Mouse (Mus musculus) B cell, adult 2 months (primary cell): ENCODE measurements around the gene Gm20824.
"Not testable (repeated sequence)": the region's sequence is repeated elsewhere in the genome, so short reads cannot be mapped to it uniquely, and the experiment has no call there.

Source experiments
- DNase-seq, 2 experiments: peaks; one replicate each; pipeline ENCODE4 v3.0.0; 2022

Gene Gm20824

GRCm38 (mm10) chrY:8257607-8258006 is at the start of gene Gm20824:
Gm20824 (plus strand) TSS chrY:8257907.
- DNase-seq = not testable (repeated sequence)
